Mouse (Mus musculus) monocyte, adult 5-6 weeks (primary cell): ENCODE measurements at regions not wholly inside any gene's neighbourhood (a gene's known extent, or its start where the extent isn't known, plus 50 kb on each side); places are given as distances from the start of the nearest gene placed in this dataset.
A peak's percentile ranks its signal among the peaks of the same experiment; 100 is the strongest.

Source experiments
- ATAC-seq: fragments of 153-309, 156-312 bp; replicated peaks from 2 replicates; pipeline ENCODE4 v1.8.0; 2017; ENCODE audit warnings: mild to moderate bottlenecking; ENCODE audit not compliant: low TSS enrichment, insufficient number of reproducible peaks, severe bottlenecking, poor library complexity, low FRiP score

GRCm38 (mm10) chr8:33997676-33998075 is 113.9 kb downstream of the Gm10131 start:
- no peak for ATAC-seq

DNA sequence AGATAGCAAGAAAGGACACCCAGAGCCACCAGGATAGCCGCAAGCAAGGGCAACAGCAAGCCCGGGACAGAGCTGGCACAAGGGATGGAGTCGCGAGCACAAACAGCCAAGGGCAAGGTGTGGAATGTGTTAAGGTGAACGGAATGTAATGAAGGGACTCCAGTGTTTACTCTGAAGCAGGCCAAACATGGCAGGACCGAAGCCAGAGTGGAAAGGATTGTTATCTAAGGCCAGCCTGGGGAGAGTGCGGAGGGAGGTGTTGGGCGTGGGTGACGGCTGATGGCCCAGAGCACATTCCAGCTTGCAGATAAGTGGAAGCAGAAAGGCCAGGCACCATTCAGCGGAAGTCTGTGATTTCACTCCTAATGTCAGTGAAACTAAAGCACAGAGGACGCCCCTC is 118.6 kb downstream of the Gm10131 start:
- no peak for ATAC-seq

- ATAC-seq: no peak
These were observed 119.3 kb downstream of the Gm10131 start for GRCm38 (mm10) chr8:33991917-33992875.

DNA sequence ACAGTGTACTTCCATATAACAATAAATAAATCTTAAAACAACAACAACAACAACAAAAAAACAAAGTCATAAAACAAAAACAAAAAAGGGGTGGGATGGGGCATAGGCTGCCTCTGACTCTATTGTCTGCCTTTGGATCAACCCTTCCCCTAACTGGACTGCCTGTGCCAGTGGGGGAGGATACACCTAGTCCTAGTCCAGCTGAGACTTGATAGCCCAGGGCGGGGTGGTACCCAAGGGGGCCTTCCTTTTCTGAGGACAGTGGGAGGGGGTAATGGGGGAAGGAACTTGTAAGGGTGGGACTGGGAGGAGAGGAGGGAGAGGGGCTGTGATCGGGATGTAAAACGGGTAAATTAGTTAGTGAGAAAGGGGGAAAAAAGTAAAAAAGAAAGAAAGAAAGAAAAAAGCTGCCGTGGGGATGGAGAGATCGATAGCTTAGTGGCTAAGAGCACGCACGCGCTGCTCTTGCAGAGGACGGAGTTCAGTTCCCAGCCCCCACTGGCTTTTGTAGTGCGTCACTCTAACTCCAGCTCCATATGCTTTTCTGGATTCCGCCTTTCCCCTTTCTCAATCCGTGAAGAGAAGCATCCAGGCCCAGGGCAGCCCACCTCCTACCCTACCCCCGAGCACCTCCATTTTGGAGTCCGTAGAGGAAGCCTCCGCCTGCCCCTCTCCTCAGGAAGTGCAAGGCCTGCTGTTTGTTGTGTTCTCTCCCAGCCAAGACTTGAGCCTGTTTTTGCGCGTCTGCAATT is 120.2 kb downstream of the Gm10131 start:
- no peak for ATAC-seq

- peak; percentile 47 for ATAC-seq
These were observed 121.5 kb downstream of the Gm10131 start for GRCm38 (mm10) chr8:33990039-33990438.

DNA sequence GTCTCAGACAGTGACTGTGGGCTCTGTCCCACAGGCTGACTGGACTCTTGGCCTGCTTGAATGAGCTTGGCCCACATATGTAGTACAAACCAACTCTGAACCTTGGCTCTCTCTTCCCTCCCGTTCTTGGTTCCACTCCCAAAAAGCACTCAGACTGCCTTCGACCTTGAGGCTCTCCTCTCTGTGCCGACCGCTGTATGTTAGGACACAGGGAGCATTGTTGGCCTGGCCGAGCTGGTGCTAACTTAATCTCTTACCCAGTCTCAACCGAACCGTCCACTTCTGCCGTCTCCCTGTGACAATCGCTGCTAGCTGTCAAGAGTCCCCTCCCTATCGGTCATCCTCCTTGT is 123.8 kb downstream of the Gm10131 start:
- ATAC-seq: no peak

- ATAC-seq: no peak
These were observed 124.3 kb downstream of the Gm10131 start for GRCm38 (mm10) chr8:33987091-33987754.

DNA sequence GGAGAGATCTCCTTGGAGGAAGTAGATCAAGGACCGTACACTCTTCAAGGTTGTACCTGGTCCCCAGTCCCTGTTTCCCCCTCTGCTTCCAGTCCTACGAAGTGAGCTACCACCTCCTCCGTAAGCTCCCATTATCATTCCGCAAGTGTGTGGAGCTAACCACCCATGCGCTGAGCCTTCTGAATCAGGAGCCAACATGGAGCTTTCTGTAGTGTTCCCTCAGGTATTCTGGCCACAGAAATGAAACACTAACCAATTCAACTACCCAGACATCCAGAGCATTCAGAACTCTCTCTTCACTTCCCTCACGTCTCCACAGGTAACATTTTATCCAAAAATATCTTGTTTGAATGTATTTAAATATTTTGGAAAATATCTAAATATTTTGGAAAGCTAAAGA is 124.9 kb downstream of the Gm10131 start:
- no peak for ATAC-seq

- ATAC-seq: no peak
These were observed 126.0 kb downstream of the Gm10131 start for GRCm38 (mm10) chr8:33985430-33985977.

GRCm38 (mm10) chr8:33981629-33982028 is 129.9 kb downstream of the Gm10131 start:
- ATAC-seq: no peak

- ATAC-seq: no peak
These were observed 130.5 kb downstream of the Gm10131 start for GRCm38 (mm10) chr8:33980999-33981398.
